Mouse (Mus musculus) heart, postnatal 10 days (tissue): ENCODE data around the gene Commd3. TPM values are rescaled to one million over a fixed set of nuclear protein-coding genes. Genes with fewer than 3 reads are reported as not detected.
A peak's percentile ranks its signal among the peaks of the same experiment; 100 is the strongest.

Experiments used
- DNase-seq, 2 experiments: peaks; one replicate each; pipeline ENCODE4 v3.0.0; 2021
- intact Hi-C: fragments of 180-260 bp; cut with DNase I; formaldehyde crosslinking; loops from one replicate; pipeline ENCODE4 v1.15.1; 2025
- total RNA-seq, 2 experiments: library from RNA; stranded (reverse); gene quantifications; 2 replicates each; pipeline ENCODE4 v1.2.3; 2021

The Commd3 gene
- total RNA-seq, 2 experiments from 2014 or later, result 128 to 137 TPM

GRCm38 (mm10) chr2:18686386-18686785 is 14.2 kb downstream of the Commd3 start:
- DNase-seq, result no peak
- intact Hi-C loops, result no loop called here

GRCm38 (mm10) chr2:18686826-18687519 is 14.8 kb downstream of the Commd3 start:
- DNase-seq, result no peak
- intact Hi-C loops, result no loop called here

- intact Hi-C loops, result no loop called here
- no peak for DNase-seq
Measured at GRCm38 (mm10) chr2:18687671-18688170, 15.5 kb downstream of the Commd3 start.

- DNase-seq, result peak in 1 of 2 experiments; percentile 7
- intact Hi-C loops, result no loop called here
Measured at GRCm38 (mm10) chr2:18688286-18688685, 16.1 kb downstream of the Commd3 start.

- intact Hi-C loops, result no loop called here
- peak; percentile 68 to 82 for DNase-seq
Measured at GRCm38 (mm10) chr2:18688708-18689063, 16.5 kb downstream of the Commd3 start.

- intact Hi-C loops, result no loop called here
- DNase-seq, result peak; percentile 63 to 64
Measured at GRCm38 (mm10) chr2:18689064-18689921, 17.1 kb downstream of the Commd3 start.

- DNase-seq, result peak in 1 of 2 experiments; percentile 49
- intact Hi-C loops, result loop anchor here (5.0 kb wide), 3 partner anchors 103 to 663 kb away; partner anchors contain the start of gene Dnajc1
Measured at GRCm38 (mm10) chr2:18690055-18690691, 18.0 kb downstream of the Commd3 start.

GRCm38 (mm10) chr2:18690756-18691155 is 18.6 kb downstream of the Commd3 start:
- peak in 1 of 2 experiments; percentile 22 for DNase-seq
- intact Hi-C loops, result loop anchor here (5.0 kb wide), 3 partner anchors 103 to 663 kb away; partner anchors contain the start of gene Dnajc1

- DNase-seq, result peak in 1 of 2 experiments; percentile 7
- intact Hi-C loops, result loop anchor here (2.0 to 5.0 kb wide), 4 partner anchors 13 to 665 kb away; partner anchors contain the start of gene Dnajc1
Measured at GRCm38 (mm10) chr2:18692031-18692430, 19.8 kb downstream of the Commd3 start.

GRCm38 (mm10) chr2:18692548-18692947 is 20.4 kb downstream of the Commd3 start:
- no peak for DNase-seq
- intact Hi-C loops, result loop anchor here (2.0 to 5.0 kb wide), 4 partner anchors 14 to 665 kb away; partner anchors contain the start of gene Dnajc1

GRCm38 (mm10) chr2:18693491-18693870 is 21.3 kb downstream of the Commd3 start:
- DNase-seq, result no peak
- intact Hi-C loops, result loop anchor here (2.0 to 5.0 kb wide), 4 partner anchors 15 to 666 kb away; partner anchors contain the start of gene Dnajc1

- DNase-seq, result peak; percentile 87 to 88
- intact Hi-C loops, result loop anchor here (2.0 to 5.0 kb wide), 5 partner anchors 15 to 667 kb away; partner anchors contain the start of gene Dnajc1
Measured at GRCm38 (mm10) chr2:18693871-18694610, 21.9 kb downstream of the Commd3 start, which contains the start of gene Spag6. Gene Spag6 (plus strand): TSS chr2:18694032.

- intact Hi-C loops, result loop anchor here (2.0 to 5.0 kb wide), 4 partner anchors 72 to 667 kb away; partner anchors contain the start of gene Dnajc1
- no peak for DNase-seq
Measured at GRCm38 (mm10) chr2:18694611-18694950, 22.4 kb downstream of the Commd3 start.

GRCm38 (mm10) chr2:18695163-18695562 is 23.0 kb downstream of the Commd3 start:
- DNase-seq, result peak in 1 of 2 experiments; percentile 30
- intact Hi-C loops, result loop anchor here (2.0 to 5.0 kb wide), 3 partner anchors 72 to 1832 kb away; no protein-coding TSS in a partner anchor

GRCm38 (mm10) chr2:18695629-18696150 is 23.5 kb downstream of the Commd3 start:
- intact Hi-C loops, result loop anchor here (2.0 to 5.0 kb wide), 3 partner anchors 71 to 1832 kb away; no protein-coding TSS in a partner anchor

GRCm38 (mm10) chr2:18697591-18698244 is 25.5 kb downstream of the Commd3 start:
- peak; percentile 19 to 23 for DNase-seq
- intact Hi-C loops, result loop anchor here (5.0 kb wide), 2 partner anchors 90 to 1830 kb away; no protein-coding TSS in a partner anchor

More at GRCm38 (mm10) chr2:18695629-18696150, 23.5 kb downstream of the Commd3 start:
- peak in 1 of 2 experiments; percentile 13 for DNase-seq

- DNase-seq, result peak; percentile 32 to 44
- intact Hi-C loops, result loop anchor here (5.0 kb wide), 2 partner anchors 92 to 1828 kb away; no protein-coding TSS in a partner anchor
Measured at GRCm38 (mm10) chr2:18698663-18699385, 26.6 kb downstream of the Commd3 start.
